Mouse (Mus musculus) erythroblast, embryonic 14.5 days (primary cell): ENCODE data around the gene Wdr48. TPM values are rescaled to one million over a fixed set of nuclear protein-coding genes. Genes with fewer than 3 reads are reported as not detected.

Experiments
- H3K27me3 ChIP-seq: 2 replicates; pipeline ENCODE4 v1.6.1; 2012; ENCODE audit warnings: inconsistent platforms; ENCODE audit not compliant: control insufficient read depth
- H3K36me3 ChIP-seq: 2 replicates; pipeline ENCODE4 v1.6.1; 2012; ENCODE audit warnings: mild to moderate bottlenecking, inconsistent platforms; ENCODE audit not compliant: control insufficient read depth
- H3K4me1 ChIP-seq: 2 replicates; pipeline ENCODE4 v1.6.1; 2012; ENCODE audit warnings: inconsistent platforms; ENCODE audit not compliant: control insufficient read depth
- H3K4me3 ChIP-seq: replicated peaks from 2 replicates; pipeline ENCODE3; 2012; ENCODE audit warnings: moderate library complexity, mild to moderate bottlenecking, inconsistent platforms
- H3K9me3 ChIP-seq: 2 replicates; pipeline ENCODE4 v1.6.1; 2012; ENCODE audit warnings: low read length, inconsistent platforms, mixed read lengths; ENCODE audit not compliant: control insufficient read depth
- GATA1 ChIP-seq: IDR thresholded peaks from 2 replicates; pipeline ENCODE4 v1.6.1; 2012; ENCODE audit warnings: low read length, inconsistent platforms, mixed read lengths
- TAL1 ChIP-seq: IDR thresholded peaks from 3 replicates; pipeline ENCODE4 v1.6.1; 2012; ENCODE audit warnings: low read length, inconsistent platforms, mixed read lengths
- polyA plus RNA-seq: library from polyadenylated mRNA; stranded (reverse); fragments of >175 nt; gene quantifications from 2 replicates; pipeline ENCODE4 v1.2.3, GENCODE M21; 2012

The Wdr48 gene
- polyA plus RNA-seq = 1.3 and 1.4 TPM in 2 replicates

- Histone ChIP-seq H3K36me3 (peaks cover 14% of the 10 kb centered on the region), H3K9me3 (peaks cover 4% of the 10 kb centered on the region), H3K27me3 (no peaks in the 10 kb centered on the region), H3K4me1 (peaks cover 29% of the 10 kb centered on the region), H3K4me3 (peak within 1 kb of the TSS; percentile 96)
- TF ChIP-seq TAL1 (no peak), GATA1 (no peak)
These were observed at the start of gene Wdr48 for GRCm38 (mm10) chr9:119894339-119895009. TSS of gene Wdr48 (plus strand) at chr9:119894878.

GRCm38 (mm10) chr9:119847187-119847586 is 47.5 kb upstream of the Wdr48 start:
- H3K4me1 ChIP-seq = no peaks in the 10 kb centered on the region
- no peak for TF ChIP-seq GATA1
- TF ChIP-seq TAL1 = no peak
- no peak overlapping the region for H3K4me3 ChIP-seq
- H3K9me3 ChIP-seq = no peaks in the 10 kb centered on the region
- no peaks in the 10 kb centered on the region for H3K36me3 ChIP-seq
- no peaks in the 10 kb centered on the region for H3K27me3 ChIP-seq

- TF ChIP-seq TAL1 = no peak
- no peak for TF ChIP-seq GATA1
- Histone ChIP-seq H3K4me1 (no peaks in the 10 kb centered on the region), H3K9me3 (peaks cover 2% of the 10 kb centered on the region; the same call in 1 of the 2 replicates), H3K36me3 (no peaks in the 10 kb centered on the region), H3K27me3 (no peaks in the 10 kb centered on the region), H3K4me3 (no peak overlapping the region)
These were observed 46.0 kb upstream of the Wdr48 start for GRCm38 (mm10) chr9:119848671-119849070.

- TF ChIP-seq TAL1 (no peak), GATA1 (no peak)
- Histone ChIP-seq H3K27me3 (no peaks in the 10 kb centered on the region), H3K4me1 (no peaks in the 10 kb centered on the region), H3K4me3 (no peak overlapping the region), H3K36me3 (no peaks in the 10 kb centered on the region), H3K9me3 (peaks cover 2% of the 10 kb centered on the region; the same call in 1 of the 2 replicates)
These were observed 45.5 kb upstream of the Wdr48 start for GRCm38 (mm10) chr9:119849214-119849613.

- Histone ChIP-seq H3K27me3 (no peaks in the 10 kb centered on the region), H3K4me3 (no peak overlapping the region), H3K4me1 (no peaks in the 10 kb centered on the region), H3K36me3 (no peaks in the 10 kb centered on the region), H3K9me3 (peaks cover 5% of the 10 kb centered on the region)
- TF ChIP-seq TAL1 (no peak), GATA1 (no peak)
These were observed 42.2 kb upstream of the Wdr48 start for GRCm38 (mm10) chr9:119852347-119853030.

GRCm38 (mm10) chr9:119853071-119853846 is 41.4 kb upstream of the Wdr48 start:
- H3K9me3 ChIP-seq = peaks cover 7% of the 10 kb centered on the region
- TF ChIP-seq TAL1 = no peak
- TF ChIP-seq GATA1 = no peak

GRCm38 (mm10) chr9:119854170-119854569 is 40.5 kb upstream of the Wdr48 start:
- no peaks in the 10 kb centered on the region for H3K27me3 ChIP-seq
- H3K4me3 ChIP-seq = no peak overlapping the region
- H3K4me1 ChIP-seq = no peaks in the 10 kb centered on the region
- peaks cover 9% of the 10 kb centered on the region for H3K9me3 ChIP-seq
- no peaks in the 10 kb centered on the region for H3K36me3 ChIP-seq
- no peak for TF ChIP-seq GATA1
- TF ChIP-seq TAL1 = no peak

More at GRCm38 (mm10) chr9:119853071-119853846, 41.4 kb upstream of the Wdr48 start:
- Histone ChIP-seq H3K4me3 (no peak overlapping the region), H3K4me1 (no peaks in the 10 kb centered on the region), H3K27me3 (no peaks in the 10 kb centered on the region), H3K36me3 (no peaks in the 10 kb centered on the region)

GRCm38 (mm10) chr9:119887144-119887901 is 7.4 kb upstream of the Wdr48 start:
- TF ChIP-seq GATA1 = no peak
- TF ChIP-seq TAL1 = no peak

GRCm38 (mm10) chr9:119888843-119889246 is 5.8 kb upstream of the Wdr48 start:
- Histone ChIP-seq H3K27me3 (no peaks in the 10 kb centered on the region), H3K9me3 (peaks cover 4% of the 10 kb centered on the region), H3K4me3 (no peak overlapping the region), H3K36me3 (no peaks in the 10 kb centered on the region), H3K4me1 (peaks cover 10% of the 10 kb centered on the region)
- TF ChIP-seq GATA1 (no peak), TAL1 (no peak)

More at GRCm38 (mm10) chr9:119887144-119887901, 7.4 kb upstream of the Wdr48 start:
- no peaks in the 10 kb centered on the region for H3K36me3 ChIP-seq
- no peaks in the 10 kb centered on the region; the same call in 1 of the 2 replicates for H3K27me3 ChIP-seq
- no peak overlapping the region for H3K4me3 ChIP-seq
- peaks cover 9% of the 10 kb centered on the region for H3K4me1 ChIP-seq
- H3K9me3 ChIP-seq = peaks cover 4% of the 10 kb centered on the region
